Mouse (Mus musculus) heart, adult 9 months (tissue): ENCODE data around the gene Nck2.
A peak's percentile ranks its signal among the peaks of the same experiment; 100 is the strongest.

ENCODE experiments used
- DNase-seq, 2 experiments: peaks; one replicate each; pipeline ENCODE4 v3.0.0; 2022; ENCODE audit warnings: low spot score in 2 of 2

Gene Nck2

GRCm38 (mm10) chr1:43433853-43434252 is 10.5 kb upstream of the Nck2 start:
- peak in 1 of 2 experiments; percentile 23 for DNase-seq

GRCm38 (mm10) chr1:43436554-43436953 is 7.8 kb upstream of the Nck2 start:
- peak in 1 of 2 experiments; percentile 24 for DNase-seq

GRCm38 (mm10) chr1:43439261-43439660 is 5.1 kb upstream of the Nck2 start:
- no peak for DNase-seq

GRCm38 (mm10) chr1:43442568-43442967 is 1.8 kb upstream of the Nck2 start:
- DNase-seq, result no peak

GRCm38 (mm10) chr1:43445170-43446088 is 1.1 kb downstream of the Nck2 start:
- DNase-seq, result peak; percentile 80 to 86

- peak; percentile 41 to 50 for DNase-seq
These were observed 1.7 kb downstream of the Nck2 start for GRCm38 (mm10) chr1:43446089-43446533.

- DNase-seq, result peak; percentile 34 to 38
These were observed 2.6 kb downstream of the Nck2 start for GRCm38 (mm10) chr1:43446731-43447601.

- no peak for DNase-seq
These were observed 3.4 kb downstream of the Nck2 start for GRCm38 (mm10) chr1:43447602-43448287.

- DNase-seq, result no peak
These were observed 6.4 kb downstream of the Nck2 start for GRCm38 (mm10) chr1:43450811-43451210.

GRCm38 (mm10) chr1:43453683-43454082 is 9.3 kb downstream of the Nck2 start:
- no peak for DNase-seq

GRCm38 (mm10) chr1:43454741-43455140 is 10.4 kb downstream of the Nck2 start:
- DNase-seq, result no peak

- no peak for DNase-seq
These were observed 10.8 kb downstream of the Nck2 start for GRCm38 (mm10) chr1:43455196-43455595.

- no peak for DNase-seq
These were observed 12.8 kb downstream of the Nck2 start for GRCm38 (mm10) chr1:43457012-43457766.

GRCm38 (mm10) chr1:43460468-43460867 is 16.1 kb downstream of the Nck2 start:
- DNase-seq, result no peak

GRCm38 (mm10) chr1:43462666-43463065 is 18.3 kb downstream of the Nck2 start:
- peak in 1 of 2 experiments; percentile 41 for DNase-seq

GRCm38 (mm10) chr1:43463941-43464682 is 19.7 kb downstream of the Nck2 start:
- DNase-seq, result no peak

- no peak for DNase-seq
These were observed 20.6 kb downstream of the Nck2 start for GRCm38 (mm10) chr1:43464976-43465375.

- no peak for DNase-seq
These were observed 21.7 kb downstream of the Nck2 start for GRCm38 (mm10) chr1:43465957-43466624.

GRCm38 (mm10) chr1:43467656-43468055 is 23.3 kb downstream of the Nck2 start:
- DNase-seq, result peak; percentile 26 to 40

GRCm38 (mm10) chr1:43468207-43468606 is 23.8 kb downstream of the Nck2 start:
- DNase-seq, result no peak
